ENCODE assay signal across 10 mouse cellular contexts in the genomic region with DNA sequence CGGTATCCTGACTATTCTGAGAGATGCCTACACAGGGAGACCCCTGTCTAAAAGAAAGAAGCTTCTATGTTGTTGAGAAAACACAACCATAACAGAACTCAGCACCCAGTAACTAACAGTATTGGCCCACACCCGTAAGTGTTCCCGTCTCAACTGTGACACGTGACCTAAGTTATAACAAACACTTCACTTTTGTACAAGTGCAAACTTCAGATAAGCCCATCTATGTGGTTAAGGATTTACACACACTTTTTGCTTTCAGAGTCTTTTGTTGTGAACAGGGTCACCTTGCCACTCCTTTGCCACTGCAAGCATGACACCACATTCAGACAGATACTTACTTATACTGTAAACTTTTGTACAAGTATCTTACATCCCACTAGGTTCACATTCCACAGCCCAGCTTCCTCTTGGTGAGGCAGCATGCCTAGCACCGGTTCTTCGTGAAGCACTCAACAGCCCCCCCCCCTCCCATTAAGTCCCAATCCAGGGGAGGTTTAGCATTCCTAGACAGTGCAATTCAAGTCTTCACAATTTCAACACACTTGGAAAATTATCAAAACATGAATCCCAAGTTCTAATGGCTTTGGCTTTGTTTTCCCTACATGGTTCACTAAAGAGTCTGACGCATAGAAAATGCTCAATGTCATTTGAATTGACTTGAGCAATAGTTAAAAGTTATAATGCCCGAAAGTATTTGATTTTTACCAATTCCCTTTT. TPM values are rescaled to one million over a fixed set of nuclear protein-coding genes. Genes with fewer than 3 reads are reported as not detected.
DNase-seq lines count a peak whose midpoint lies in the region; ATAC-seq lines count a peak whose summit lies in the region.
"Had no signal": no experiment of that assay in that cellular context is flagged by ENCODE, and none has a peak within 500 bp of the region (broad histone marks: within the 10 kb centered on the region; RNA-seq: fewer than 3 reads in every experiment).

No protein-coding gene starts in this region.

- peak overlapping the region; percentile 57 for H3K9ac ChIP-seq in heart, embryonic 13.5 days
- 0 out of 2 replicates have a peak overlapping the region, but pooled peaks have one; percentile 31 for H3K9ac ChIP-seq in limb, embryonic 13.5 days

- no peak for ATAC-seq in heart, embryonic 13.5 days (ENCODE audit: extremely low read depth, insufficient number of reproducible peaks, low FRiP score, low TSS enrichment)
- ATAC-seq in limb, embryonic 13.5 days (ENCODE audit: low FRiP score, low read depth) = no peak
- ATAC-seq: inflammation-experienced regulatory T-cells, adult 6 months had no signal

- peak overlapping the region; percentile 79 for H3K27ac ChIP-seq in heart, embryonic 13.5 days (replicated peaks)
- no peak overlapping the region for H3K27ac ChIP-seq in limb, embryonic 13.5 days

- H3K4me1 ChIP-seq in heart, embryonic 13.5 days = peaks cover 74% of the 10 kb centered on the region
- peaks cover 47% of the 10 kb centered on the region for H3K4me1 ChIP-seq in limb, embryonic 13.5 days

- intact Hi-C loops in heart, postnatal 10 days (cut with DNase I) = loop anchor here (2.0 to 5.0 kb wide), 2 partner anchors 13 to 78 kb away; no protein-coding TSS in a partner anchor

- no peaks in the 10 kb centered on the region for H3K36me3 ChIP-seq in heart, embryonic 13.5 days
- no peaks in the 10 kb centered on the region for H3K36me3 ChIP-seq in limb, embryonic 13.5 days

- H3K9me3 ChIP-seq in heart, embryonic 13.5 days = no peaks in the 10 kb centered on the region
- no peaks in the 10 kb centered on the region for H3K9me3 ChIP-seq in limb, embryonic 13.5 days

- peak overlapping the region; percentile 83 for H3K4me2 ChIP-seq in heart, embryonic 13.5 days
- no peak overlapping the region; the same call in 1 of the 2 replicates for H3K4me2 ChIP-seq in limb, embryonic 13.5 days (replicated peaks)

- peak overlapping the region; percentile 90 for H3K4me3 ChIP-seq in heart, embryonic 13.5 days
- H3K4me3 ChIP-seq in limb, embryonic 13.5 days = no peak overlapping the region

- no peaks in the 10 kb centered on the region for H3K27me3 ChIP-seq in heart, embryonic 13.5 days (replicated peaks)
- H3K27me3 ChIP-seq in limb, embryonic 13.5 days = no peaks in the 10 kb centered on the region

- 36% methylated on average over 8 of the region's 8 CpGs for WGBS in heart, embryonic 13.5 days
- WGBS in limb, embryonic 13.5 days = 73% methylated on average over 8 of the region's 8 CpGs

- no peak for DNase-seq in heart, postnatal 10 days
- peak; percentile 63 for DNase-seq in Muller cell, postnatal 12 days (ENCODE audit: inconsistent ontology term)
- DNase-seq in lung, postnatal 4 days = peak; percentile 30 to 47
- no peak for DNase-seq in spleen, adult 18-20 months
- DNase-seq in frontal cortex, adult 2 months (ENCODE audit: extremely low spot score in 1 of 2, low spot score in 1 of 2) = no peak
- no peak for DNase-seq in layer of hippocampus, postnatal 14 days (ENCODE audit: low spot score in 2 of 2)
- DNase-seq: cerebellum, adult 9-11 months had no signal

RNA-seq across cellular contexts. Expression of gene Frs2, which starts 2.6 kb away (rescaled TPM):
- polyA plus RNA-seq in heart, embryonic 13.5 days (2015; fragmentation: Nextera tagmentation; extraction: Ambion mirVana) = 14.7 and 16.2 TPM in 2 replicates
- total RNA-seq in heart, postnatal 10 days (2021) = 10 to 100 TPM; 22.7 to 22.8 TPM
- 21.8 and 22.6 TPM in 2 replicates for polyA plus RNA-seq in limb, embryonic 13.5 days (2015; fragmentation: Nextera tagmentation; extraction: Ambion mirVana)
- 33.4 and 34.2 TPM in 2 replicates for polyA plus RNA-seq in frontal cortex, adult 2 months (2012; rRNA removed)
- total RNA-seq in layer of hippocampus, postnatal 14 days (2021) = 10 to 100 TPM; 28.0 to 30.0 TPM

Comparison
In these comparisons a context has a peak if more than half of its experiments do, and no peak if none do; other contexts are left out.
1. DNase-seq: peak in Muller cell, postnatal 12 days (single experiment) and lung, postnatal 4 days (2 of 2); none in heart, postnatal 10 days (0 of 2), spleen, adult 18-20 months (0 of 2), frontal cortex, adult 2 months (0 of 2) and layer of hippocampus, postnatal 14 days (0 of 2).